Mouse (Mus musculus): ENCODE data around the gene Cdc34.

Cdc34 gene

DNA sequence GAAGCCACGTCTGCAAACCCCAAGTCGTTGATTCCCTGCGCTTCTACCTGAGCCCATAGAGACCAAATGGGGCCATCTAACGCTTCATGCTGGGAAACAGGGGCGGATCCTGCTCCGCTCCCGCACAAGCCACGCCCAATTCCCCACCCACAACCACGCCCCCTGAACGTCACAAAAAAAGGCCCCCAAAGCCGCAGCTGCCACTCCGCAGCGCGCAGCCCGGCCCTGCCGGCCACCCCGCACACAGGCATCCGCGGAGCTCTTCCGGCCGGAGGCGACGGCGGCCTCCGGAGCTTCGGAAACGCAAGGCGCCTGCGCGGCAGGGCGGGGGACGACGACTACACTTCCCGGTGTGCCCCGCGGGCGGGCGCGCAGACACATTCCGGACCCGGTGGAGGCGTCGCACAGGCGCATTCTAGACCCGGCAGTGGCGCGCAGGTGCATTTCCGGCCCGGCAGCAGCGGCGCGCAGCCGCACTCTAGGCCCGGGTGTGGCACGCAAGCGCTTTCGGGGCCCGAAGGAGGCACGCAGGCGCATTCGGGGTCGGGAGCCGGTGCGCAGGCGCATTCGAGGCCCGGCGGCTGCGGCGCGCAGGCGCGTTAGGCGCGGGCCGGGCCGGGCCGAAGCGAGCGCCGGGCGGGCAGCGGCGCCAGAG is at the start of gene Cdc34:
TSS of gene Cdc34 (plus strand) at position 605 of the 655 bp plus-strand sequence.
- DNase-seq: peak; percentile 99

DNA sequence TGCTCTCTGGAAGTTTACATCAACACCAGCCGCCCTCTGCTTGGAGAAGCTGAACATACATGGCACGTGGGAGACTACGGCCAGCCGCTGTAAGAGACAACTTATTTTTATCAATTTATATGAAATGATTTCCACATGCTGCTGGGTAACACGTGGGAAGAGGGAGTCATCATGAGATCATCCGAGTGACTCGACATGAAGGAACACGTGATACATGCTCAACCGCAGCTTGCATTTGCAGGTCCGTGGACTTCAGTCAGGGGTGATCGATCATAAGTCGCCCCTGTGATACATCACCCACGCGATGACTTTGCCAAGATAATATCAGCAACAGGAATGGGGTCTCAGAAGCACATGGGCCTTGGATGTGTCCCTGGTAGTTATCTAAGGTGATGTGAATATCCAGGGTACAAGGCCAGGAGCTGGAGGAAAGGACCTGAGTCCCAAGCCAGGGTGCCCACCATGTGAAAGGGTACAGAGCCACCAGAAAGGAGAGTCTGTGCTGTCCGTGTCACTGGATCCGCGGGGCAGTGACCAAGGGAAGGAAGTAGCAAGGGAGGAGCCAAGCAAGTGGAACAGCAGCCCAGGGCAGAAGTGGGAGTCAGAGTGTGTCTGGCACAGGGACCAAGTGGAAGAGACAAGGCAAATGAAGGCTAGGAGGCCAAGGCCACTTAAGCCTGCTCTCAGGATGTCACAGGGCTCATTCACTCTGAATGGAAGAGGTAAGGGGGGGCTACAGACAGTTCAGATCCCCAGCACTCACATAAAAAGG is 48.8 kb upstream of the Cdc34 start:
- DNase-seq: no peak

DNA sequence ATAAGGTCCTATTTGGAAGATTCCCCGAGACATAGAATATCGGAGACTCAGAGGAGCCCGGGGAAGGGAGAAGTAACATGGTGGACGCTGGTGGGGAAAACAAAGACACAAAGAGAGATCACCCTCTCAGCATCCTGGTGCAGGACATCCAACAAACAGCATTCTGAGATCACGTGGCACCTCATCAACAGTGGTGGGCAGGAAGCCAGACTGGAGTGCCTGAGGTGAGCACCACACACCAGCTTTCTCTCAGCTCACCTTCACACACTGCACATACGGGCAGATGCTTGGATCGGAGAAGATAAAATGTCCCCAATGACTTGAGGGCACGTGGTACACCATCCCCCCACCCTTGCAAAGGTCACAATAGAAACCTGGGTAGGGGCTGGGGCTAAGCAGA is 45.7 kb upstream of the Cdc34 start:
- no peak for DNase-seq

DNA sequence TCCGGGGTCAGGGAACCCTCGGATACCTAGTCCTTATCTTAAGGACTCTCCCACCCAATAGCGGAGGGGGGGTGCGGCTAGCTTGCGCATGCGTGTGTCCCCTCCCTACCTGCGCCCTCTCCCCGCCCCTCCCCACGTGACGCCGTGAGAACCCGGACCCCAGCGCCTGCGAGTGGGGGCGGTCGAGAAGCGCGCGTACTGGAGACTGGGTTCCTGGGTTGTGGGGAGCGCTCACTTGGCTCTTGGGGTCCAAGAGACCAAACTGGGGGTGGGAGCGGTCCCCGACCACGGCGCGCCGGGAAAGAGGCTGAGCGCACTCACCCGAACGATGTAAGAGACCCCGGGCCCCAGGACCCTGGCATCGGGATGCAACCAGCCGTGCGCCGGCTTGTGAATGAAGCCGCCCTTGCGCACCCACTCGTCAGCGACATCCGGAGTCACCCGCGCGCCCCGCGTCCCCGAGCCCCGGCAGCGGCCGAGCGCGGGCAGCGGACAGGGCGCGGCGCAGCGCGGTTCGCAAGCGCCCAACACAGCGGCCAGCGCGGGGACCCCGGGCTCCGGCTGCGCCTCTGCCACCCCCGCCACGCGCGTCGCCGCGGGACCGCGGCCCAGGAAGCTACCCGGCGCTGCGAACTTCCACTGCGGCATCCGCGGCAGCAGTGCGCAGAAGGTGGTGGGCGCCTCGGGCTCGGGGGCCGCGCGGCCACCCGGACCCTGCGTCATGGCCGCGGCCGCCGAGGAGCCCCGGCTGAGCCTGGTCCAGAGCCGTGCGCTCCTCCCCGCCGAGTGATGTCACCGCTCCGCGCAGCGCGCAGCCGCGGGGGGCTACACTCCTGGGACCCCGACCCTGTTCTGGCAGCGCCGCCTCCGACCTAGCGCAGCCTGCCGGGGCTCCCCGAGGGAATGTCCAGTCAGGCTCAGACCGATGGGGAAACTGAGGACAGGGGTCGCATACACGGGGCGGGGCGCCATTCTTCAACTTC is 44.6 kb upstream of the Cdc34 start, which contains the start of gene Shc2:
TSS of gene Shc2 (minus strand) at position 791 of the 983 bp plus-strand sequence.
- DNase-seq: no peak

DNA sequence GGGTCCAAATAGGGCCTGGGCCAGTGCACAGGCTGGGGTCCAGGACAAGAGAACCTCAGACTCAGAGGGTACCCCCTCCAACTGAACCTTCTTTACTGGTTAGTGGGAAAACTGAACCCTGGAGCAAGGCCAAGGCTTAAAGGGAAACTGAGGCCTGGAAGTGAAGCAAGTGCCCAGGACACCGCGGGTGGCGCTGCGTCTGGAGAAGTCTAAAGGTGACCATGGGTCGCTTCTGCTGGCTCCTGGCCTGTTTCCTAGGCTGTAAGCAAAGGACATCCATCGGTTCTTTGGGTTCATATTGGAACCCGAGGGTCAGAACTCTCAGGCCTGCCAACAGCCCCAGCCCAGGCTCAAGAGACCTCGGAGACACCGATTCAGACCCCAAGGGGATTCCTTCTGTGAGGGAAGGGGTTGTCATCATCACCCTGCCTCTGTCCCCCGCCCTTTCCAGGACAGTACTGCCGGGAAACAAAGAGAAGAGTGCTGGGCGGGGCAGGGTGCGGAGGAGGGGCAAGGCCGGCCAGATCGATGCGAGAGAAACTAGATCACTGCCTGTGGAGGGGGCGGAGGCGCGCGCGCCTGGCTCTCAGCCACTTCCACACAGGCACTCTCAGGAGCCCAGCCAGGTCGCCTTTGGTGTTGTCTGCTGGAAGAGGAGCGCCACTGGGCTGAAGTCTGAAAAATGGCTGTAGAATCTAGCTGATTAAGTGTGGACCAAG is 43.4 kb upstream of the Cdc34 start:
- DNase-seq: no peak

DNA sequence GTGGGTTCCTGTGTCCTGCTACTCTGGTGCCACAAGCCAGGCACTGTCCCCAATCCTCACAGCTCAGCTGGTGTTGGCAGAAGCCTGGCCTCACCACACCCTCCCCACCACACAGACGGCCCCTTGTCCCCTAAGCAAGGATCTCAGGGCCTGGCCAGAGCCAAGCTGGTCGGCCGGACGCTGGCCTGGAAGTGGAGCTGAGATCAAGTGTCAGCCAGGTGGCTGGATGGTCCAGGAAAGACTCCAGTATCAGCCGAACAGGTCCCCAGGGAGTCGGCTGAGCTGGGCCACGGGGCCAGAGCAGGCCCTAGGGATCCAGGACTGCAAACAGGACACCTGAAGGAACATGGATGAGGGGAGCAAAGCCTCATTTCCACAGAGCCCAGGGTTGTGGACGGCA is 36.3 kb upstream of the Cdc34 start, which contains the start of gene Odf3l2:
TSS of gene Odf3l2 (minus strand) at position 28 of the 400 bp plus-strand sequence.
- DNase-seq: no peak

DNA sequence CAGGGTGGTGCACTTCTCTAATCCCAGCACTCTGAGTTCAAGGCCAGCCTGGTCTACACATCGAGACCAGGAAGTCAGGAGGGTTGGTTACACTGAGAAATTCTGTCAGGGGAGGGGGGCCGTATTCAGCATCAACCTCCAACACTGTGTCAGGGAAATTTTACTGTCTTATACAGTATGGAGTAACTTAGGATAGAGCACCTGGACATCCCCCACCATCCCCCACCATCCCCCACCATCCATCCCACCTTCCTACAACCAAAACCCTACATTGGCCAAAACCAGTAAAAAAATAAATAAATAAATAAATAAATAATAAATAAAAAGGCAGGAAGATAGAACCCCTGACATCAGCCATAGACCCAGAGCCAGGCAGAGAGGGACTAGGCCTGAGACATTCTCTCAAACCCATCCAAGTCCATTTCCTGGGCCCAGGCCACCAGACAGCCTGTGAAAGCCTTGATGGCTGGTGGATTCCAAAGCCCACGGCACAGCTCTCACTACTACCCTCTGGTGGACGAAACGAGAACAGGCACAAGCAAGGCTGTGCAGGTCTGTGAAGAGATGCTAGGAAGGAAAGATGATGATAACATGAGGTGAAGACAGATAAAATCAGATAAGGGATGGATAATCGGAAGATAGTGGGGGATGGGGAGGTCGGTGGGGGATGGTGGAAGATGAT is 32.8 kb upstream of the Cdc34 start:
- DNase-seq: peak; percentile 83

DNA sequence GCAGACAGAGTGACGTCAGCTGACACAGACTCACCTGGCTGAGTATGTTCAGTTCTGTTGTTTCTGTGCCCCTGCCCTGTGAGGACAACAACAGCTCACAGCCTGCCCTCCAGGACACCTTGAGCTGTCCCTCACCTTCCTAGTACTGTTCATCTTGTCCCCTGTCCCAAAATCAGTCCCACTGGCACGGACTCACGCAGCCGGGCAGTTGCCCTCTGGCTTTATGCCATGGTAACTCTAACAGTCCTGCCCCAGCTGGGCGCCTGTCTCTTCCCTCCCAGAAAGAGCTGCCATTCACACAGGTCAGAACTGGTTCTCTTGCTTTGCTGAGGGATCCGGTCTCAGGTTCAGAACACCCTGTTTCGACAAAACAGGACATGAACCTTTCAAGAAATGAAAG is 29.2 kb upstream of the Cdc34 start:
- DNase-seq: no peak

DNA sequence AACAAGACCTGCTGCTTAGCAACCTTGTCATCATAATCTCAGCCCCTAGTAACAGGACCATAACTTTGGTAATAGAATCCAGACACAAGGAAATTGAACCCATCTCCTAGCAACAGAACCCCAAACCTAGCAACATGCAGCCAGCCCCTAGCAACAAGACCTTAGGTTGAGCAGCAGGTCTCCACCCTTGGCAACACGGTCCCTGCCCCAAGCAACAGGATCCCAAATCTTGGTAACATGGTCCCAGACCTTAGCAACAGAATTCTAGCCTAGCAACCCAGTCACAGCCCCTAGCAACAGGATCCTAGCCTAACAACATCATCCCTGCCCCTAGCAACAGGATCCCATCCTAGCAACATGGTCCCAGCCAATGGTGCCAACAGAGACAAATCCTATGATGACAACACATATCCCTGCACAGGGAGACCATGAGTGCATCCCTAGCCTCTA is 27.0 kb upstream of the Cdc34 start:
- DNase-seq: no peak

DNA sequence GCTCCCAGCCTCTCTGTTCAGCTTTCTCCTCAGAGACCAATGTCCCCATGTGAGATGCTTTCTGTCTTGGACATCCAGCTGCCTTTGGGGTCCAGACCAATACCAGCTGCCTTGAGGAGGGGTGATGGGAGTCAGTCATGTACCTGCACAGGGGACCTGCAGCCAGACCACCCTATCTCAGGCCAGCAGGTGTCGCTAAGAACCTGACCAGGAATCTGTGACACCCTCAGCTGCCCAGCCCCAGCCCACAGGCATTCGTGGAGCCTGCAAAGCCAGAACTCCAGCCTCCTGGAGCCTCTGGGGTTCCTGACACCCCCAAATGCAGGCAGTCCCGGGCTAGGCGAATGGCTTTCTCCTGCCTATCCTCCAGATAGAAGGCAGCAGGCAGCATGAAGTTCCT is 23.2 kb upstream of the Cdc34 start:
- DNase-seq: peak; percentile 17

DNA sequence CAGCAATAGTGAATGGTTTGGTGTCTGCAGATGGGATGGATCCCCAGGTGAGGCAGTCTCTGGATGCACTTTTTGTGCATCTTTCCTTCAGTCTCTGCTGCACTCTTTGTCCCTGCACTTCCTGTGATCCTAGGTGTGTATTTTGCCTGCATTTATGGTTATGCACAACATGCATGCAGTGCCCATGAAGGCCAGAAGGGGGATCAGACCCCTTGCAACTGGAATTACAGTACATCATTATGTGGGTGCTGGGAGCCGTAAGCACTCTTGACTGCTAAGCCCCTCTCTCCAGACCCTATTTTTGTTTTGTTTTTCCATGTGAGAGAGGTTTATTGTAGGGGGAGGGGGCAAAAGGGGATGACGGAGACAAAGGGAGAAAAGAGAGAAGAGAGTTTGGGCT is 21.7 kb upstream of the Cdc34 start:
- DNase-seq: no peak

DNA sequence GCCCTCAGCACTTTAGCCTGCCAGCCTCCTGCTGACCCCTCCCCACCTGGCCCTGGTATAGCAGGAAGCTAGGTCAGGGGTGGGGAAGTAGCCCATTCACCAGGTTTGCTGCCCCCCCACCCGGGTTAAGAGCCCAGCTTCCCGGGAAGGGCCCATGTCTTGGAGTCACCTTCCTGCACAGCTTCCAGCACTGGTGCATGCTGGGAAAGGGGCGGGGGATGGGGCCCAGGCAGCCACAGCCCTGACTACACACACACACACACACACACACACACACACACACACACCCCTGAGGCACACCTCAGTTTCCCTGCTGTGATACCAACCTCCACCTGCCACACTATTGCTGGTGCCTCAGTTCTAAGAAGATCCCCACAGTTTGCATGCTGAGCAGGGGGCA is 20.1 kb upstream of the Cdc34 start:
- no peak for DNase-seq

DNA sequence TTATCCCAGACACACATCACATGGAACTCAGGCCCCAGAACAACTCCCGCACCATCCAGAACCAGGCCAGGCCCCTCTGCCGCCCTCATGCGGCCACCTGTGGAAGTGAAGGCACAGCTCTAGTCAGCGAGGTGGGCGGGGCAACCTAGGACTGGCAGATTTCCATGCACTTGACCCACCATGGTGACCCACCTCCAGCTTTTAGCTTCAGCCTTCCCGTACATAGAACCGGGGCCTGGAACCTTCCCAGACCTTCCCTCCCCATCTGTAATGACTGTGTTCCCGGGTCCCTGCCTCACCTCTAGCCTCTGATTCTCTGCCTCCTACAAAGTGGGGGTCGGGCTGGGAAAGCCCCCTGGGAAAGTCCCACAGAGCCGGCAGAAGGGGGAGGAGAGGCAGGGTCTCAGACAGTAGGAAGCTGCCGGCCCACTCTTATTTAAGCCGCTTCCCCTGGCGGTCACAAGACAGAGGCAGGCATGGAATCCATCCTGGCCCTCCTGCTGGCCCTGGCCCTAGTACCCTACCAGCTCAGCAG is 17.8 kb upstream of the Cdc34 start, which contains the start of gene Madcam1:
TSS of gene Madcam1 (plus strand) at position 429 of the 535 bp plus-strand sequence.
- peak; percentile 84 for DNase-seq

DNA sequence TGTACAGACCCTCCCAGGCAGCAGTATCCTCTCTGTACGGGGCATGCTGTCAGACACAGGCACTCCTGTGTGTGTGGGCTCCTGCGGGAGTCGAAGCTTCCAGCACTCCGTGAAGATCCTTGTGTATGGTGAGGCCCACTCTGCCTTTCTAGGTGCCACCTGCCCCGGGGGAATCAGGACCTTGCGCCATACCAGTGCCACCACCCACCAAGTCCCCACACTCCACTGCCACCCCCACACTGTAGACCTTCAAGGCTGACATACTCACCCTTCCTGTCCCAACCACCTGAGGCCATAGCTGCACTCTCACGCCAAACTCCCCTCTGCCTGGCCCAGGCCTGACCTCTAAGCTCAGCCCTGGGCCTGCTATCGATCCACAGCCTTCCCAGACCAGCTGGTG is 16.9 kb upstream of the Cdc34 start:
- DNase-seq: no peak

DNA sequence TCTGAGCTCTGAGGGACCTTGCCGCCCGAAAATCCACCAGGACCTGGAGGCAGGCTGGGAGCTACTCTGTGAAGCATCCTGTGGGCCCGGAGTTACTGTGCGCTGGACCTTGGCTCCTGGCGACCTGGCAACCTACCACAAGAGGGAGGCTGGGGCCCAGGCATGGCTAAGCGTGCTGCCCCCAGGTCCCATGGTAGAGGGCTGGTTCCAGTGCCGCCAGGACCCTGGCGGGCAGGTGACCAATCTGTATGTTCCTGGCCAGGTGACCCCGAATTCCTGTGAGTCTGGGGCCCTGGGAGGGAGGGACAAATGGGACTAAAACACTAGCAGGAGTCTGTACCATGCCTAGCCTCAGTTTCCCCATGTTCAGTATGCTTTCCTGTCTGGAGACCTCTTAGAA is 15.5 kb upstream of the Cdc34 start:
- DNase-seq: no peak

DNA sequence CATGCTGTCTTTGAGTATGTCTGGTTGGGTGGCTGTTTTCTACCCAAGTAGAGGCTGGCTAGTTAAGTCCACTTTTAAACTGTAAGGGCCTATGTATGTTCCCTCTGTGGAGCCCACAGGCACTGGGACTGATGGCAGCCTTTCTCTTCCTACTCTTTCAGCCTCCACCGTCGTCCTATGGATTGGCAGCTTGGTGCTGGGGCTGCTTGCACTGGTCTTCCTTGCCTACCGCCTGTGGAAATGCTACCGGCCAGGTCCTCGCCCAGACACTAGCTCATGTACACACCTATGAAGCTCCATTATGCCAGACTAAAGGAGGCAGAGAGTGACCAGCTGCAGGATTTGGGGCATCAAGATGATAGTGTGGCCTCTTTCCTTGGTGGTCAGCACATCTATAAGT is 13.9 kb upstream of the Cdc34 start:
- no peak for DNase-seq

DNA sequence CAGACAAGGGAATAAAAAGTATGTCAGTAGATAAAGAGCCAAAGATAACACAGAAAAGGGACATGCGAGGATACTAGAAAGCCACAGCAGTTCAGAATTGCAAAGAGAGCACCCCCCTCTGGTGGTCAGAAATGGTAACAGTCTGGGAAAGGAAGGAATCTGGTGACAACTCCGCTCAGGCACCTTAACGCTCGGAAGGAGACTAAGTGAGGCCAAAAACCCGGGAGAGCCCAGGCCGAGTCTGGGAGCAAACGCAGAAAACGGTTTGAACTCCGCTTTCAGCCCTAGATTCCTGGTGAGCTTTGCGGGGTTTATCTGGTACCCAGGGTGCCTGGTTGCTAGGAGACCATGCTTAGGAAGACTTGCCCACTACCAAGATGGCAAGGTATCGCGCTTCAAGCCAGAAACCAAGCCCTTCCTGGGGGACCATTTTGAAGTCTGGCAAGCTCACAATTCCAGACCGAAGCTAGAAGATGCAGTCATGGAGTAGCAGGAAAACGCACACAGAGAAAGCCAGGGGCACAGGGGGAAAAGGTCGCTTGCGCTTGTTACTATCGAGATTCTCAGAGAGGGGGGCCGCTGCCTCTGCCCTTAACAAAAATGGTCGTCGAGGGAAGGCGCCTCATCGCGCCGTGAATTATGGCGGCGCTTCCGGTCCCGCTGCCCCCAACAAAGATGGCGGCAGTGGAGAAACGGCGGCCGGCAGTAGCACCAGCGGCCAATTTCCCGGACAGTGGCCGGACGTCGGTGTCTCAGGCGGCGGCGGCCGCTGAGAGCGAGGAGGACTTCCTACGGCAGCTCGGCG is 13.0 kb upstream of the Cdc34 start, which contains the start of gene Tpgs1:
TSS of gene Tpgs1 (plus strand) at position 599 of the 805 bp plus-strand sequence.
- DNase-seq: peak; percentile 93

DNA sequence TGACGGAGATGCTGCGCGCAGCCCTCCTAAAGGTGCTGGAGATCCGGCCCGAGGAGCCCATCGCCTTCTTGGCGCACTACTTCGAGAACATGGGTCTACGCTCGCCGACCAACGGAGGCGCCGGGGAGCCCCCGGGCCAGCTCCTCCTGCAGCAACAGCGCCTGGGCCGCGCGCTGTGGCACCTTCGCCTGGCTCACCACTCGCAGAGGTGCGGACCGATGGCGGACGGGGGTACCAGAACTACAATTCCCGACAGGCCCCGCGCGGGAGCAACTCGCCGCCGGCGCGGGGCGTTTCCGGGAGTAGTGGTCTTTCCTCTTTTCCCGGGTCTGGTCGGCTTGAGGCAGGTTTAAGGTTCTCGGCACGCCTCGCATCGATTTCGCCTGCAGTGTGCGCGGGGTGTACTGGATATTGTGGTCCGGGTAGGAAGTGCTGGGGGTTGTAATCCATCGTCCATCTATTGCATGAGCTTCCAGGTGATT is 12.4 kb upstream of the Cdc34 start:
- peak; percentile 73 for DNase-seq

DNA sequence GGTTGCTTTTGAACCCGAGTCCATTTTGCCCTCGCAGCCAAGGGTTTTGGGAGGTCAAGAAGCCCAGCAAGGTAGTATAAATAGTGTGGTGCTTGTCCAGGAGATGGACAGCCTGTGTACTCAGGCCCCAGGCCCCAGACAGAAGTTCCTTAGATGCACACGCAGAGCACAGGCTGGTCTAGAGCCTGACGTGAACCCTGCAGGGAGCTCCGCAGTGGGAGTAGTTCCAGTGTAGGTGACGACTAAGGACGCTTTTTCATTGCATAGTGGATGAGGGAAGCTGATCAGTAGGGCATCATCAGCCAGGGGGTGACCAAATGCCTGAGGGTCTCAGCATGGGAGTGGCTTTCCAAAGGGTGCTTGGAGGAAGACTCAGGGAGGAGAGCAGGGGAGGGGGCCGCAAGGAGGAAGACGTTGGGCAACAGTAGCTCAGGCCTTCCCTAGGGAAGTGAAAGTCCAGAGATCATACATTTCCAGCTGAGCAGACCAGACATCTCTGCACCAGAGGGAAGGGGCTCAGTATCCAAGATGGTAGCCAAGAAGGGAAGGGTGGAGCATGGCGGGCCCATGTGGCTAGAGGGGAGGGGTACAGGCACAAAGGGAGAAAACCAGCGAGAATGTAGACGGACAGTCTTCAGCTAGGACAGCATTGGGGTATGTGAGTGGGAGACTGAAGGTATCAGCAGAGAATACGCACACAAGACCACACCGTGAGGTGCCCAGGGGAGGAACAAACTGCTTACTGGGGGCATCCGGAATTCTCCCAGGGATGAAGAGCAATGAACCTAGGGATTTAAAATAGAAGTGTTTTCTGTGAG is 11.7 kb upstream of the Cdc34 start:
- DNase-seq: no peak

All from lung, postnatal 36 days (tissue).